Mouse (Mus musculus) CD4-positive, CD25-positive, alpha-beta regulatory T cell, adult 4 months (primary cell): ENCODE data around the gene Mrpl27. TPM values are rescaled to one million over a fixed set of nuclear protein-coding genes. Genes with fewer than 3 reads are reported as not detected.
"Not testable (repeated sequence)": the region's sequence is repeated elsewhere in the genome, so short reads cannot be mapped to it uniquely, and the experiment has no call there.

ENCODE experiments used
- ATAC-seq: one replicate; pipeline ENCODE4 v1.8.0; 2017
- polyA plus RNA-seq, 2 experiments: library from polyadenylated mRNA; unstranded; fragments of 100-300 nt; shearing (Covaris generic); gene quantifications; one replicate each; pipeline ENCODE4 v1.2.1; 2017

Mrpl27 gene
- polyA plus RNA-seq, 2 experiments from 2014 or later = 54.0 to 64.5 TPM

- no peak for ATAC-seq
Observed at GRCm38 (mm10) chr11:94674984-94675383, 21.4 kb downstream of the Mrpl27 start.

GRCm38 (mm10) chr11:94675446-94675845 lies 21.9 kb downstream of the Mrpl27 start:
- no peak for ATAC-seq

- ATAC-seq = no peak
Observed at GRCm38 (mm10) chr11:94676308-94676707, 22.7 kb downstream of the Mrpl27 start.

DNA sequence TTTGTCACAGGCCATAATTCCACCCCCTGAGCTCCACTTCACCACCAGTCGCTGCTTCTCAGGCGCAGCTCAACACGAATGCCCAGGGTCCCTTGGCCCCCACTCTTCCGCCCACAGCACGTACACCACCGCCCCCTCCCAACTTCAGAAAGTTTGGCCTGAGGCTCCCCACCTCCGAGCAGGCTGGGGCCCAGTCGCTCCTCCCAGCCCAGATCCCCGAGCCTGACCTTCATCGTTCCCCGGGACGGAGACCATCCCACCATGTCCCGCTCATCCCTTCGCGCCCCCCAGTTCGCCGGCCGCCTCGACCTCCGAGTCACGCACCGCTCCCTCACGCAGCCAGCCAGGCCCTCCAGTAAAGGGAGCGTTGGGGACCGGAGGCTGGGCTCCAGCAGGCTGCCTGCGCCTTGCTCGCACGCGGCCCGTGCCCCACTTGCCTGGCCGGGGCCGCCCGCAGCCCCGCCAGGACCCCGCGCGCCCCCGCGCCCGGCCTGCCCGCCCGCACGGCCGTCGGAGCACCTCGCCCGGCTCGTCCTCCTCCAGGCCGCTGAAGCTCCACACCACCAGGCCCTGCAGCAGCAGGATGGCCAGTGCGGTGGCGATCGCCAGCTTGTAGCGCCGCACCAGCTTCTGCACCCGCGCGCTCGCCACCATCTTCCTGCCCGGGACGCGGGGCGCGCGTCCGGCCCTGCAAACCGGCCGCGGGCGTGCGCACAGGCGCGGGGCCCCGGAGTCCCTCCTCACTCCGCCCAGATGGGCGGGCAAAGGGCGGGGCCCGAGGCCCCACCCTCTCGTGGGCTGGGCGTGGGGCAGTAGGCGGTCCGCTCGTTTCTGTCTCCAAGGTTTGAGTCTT lies 23.4 kb downstream of the Mrpl27 start, which contains the start of gene Xylt2:
Gene Xylt2, minus strand, starts transcription at position 762 of the 853 bp plus-strand sequence.
- peak; percentile 93 for ATAC-seq

DNA sequence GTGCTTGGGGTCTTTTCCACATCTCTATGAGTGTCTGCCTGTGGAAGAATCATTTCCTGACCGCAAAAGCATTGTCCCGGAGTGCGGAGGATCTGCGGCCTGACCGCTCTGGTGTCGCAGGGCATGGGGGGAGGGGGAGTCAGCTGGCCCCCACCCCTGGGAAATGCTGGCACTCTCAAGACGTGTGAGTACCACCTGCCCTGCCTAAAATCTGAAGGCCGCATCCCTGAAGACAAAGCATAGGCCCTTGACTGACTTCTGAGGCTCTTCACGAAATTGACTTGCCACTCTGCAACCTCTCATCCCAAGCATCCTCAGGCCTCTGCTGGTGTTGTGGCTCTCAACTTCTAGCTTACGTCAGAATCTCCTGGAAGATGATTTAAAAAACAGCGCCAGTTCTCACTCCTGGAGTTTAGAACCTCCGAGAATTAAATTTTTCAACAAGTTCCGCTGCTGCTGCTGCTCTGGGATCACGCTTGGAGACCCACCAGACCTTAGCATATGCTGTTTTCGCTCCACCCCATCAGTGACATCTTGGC lies 24.1 kb downstream of the Mrpl27 start:
- no peak for ATAC-seq

- no peak for ATAC-seq
Observed at GRCm38 (mm10) chr11:94680639-94681038, 27.1 kb downstream of the Mrpl27 start.

- ATAC-seq = no peak
Observed at GRCm38 (mm10) chr11:94681640-94682039, 28.1 kb downstream of the Mrpl27 start.

GRCm38 (mm10) chr11:94682427-94682826 lies 28.9 kb downstream of the Mrpl27 start:
- no peak for ATAC-seq

DNA sequence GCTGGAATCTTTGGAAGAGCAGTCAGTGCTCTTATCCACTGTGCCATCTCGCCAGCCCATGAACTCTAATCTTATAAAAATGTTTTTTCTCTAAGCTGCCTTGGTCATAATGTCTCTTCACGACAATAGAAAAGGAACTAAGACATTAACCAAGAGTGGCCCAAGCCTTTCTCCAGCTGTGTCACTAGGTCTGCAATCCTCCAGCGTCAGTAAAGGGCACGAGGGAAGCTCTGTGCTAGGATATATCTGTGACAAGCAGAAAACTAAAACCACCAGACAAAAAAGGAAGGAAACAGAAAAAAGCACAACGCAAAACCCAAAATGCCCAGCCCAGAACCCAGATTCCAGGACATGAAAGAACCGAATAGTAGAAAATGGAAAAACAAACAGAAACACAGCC lies 33.6 kb downstream of the Mrpl27 start:
- no peak for ATAC-seq

DNA sequence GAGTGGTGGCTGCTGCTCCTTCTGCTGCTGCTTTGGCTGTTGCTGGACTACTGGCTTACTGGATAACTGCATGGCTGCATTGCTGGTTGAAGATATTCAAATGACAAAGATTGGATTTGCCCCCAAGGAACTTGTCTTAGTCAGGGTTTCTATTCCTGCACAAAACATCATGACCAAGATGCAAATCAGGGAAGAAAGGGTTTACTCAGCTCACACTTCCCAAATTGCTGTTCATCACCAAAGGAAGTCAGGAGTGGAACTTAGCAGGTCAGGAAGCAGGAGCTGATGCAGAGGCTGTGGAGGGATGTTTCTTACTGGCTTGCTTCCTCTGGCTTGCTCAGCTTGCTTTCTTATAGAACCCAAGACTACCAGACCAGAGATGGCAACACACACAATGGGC lies 38.9 kb downstream of the Mrpl27 start:
- not testable (repeated sequence) for ATAC-seq

GRCm38 (mm10) chr11:94695508-94695907 lies 41.9 kb downstream of the Mrpl27 start:
- no peak for ATAC-seq

DNA sequence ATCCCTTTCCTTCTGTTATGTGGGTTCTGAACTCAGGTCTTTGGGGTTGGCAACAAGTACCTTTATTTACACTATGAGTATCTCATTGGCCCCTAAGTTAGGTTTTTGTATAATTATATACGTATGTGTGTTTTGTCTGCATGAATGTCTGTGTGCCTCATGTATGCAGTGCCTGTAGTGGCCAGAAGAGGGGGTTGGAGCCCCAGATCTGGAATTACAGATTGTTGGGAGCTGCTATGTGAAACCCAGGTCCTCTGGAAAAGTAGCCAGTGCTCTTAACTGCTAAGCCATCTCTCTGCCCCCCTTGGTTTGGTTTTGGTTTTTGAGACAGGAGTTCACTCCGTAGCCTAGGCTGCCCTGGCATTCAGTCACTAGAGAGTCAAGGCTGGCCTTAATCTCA lies 43.6 kb downstream of the Mrpl27 start:
- peak; percentile 15 for ATAC-seq

- peak; percentile 94 for ATAC-seq
Observed at GRCm38 (mm10) chr11:94697703-94698464, 44.3 kb downstream of the Mrpl27 start.

- no peak for ATAC-seq
Observed at GRCm38 (mm10) chr11:94699399-94699798, 45.8 kb downstream of the Mrpl27 start.

GRCm38 (mm10) chr11:94701401-94702215 lies 48.0 kb downstream of the Mrpl27 start:
- no peak for ATAC-seq

DNA sequence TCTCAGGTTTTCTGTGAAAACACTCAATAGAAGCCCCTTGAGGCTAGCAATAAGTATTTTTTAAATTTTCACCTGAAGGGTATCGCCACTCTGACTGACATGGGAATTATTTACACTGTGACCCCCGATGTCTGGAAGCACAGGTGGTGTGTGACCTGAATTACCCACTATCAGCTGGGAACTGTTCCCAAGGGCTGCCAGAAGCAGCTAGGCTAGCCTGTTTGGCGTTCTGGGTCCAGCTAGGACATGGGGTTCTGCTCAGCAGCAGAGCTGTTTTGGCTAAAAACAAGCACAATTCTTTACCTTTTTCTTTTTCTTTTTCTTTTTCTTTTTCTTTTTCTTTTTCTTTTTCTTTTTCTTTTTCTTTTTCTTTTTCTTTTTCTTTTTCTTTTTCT lies 48.6 kb downstream of the Mrpl27 start:
- no peak for ATAC-seq

DNA sequence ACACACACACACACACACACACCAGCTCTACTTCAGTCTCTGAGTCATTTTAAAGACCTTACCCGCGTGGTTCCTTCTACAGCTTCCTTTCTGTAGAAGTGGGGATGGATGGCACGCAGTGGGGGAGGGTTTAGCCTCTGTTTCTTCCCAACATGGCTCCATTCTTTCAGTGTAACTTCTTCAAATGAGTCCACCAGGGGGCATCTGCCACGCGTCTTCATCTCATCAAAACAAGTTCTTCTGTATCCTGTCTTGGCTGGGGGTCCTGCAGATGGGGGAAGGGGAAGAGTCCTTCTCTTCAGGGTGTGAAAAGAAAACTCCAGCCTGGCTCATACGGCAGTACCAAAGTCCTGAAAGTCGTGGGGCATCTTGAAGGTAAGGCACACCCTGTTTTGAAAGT lies 50.5 kb downstream of the Mrpl27 start:
- no peak for ATAC-seq

- ATAC-seq = no peak
Observed at GRCm38 (mm10) chr11:94704472-94704871, 50.9 kb downstream of the Mrpl27 start, which contains the start of gene Gm11541. Gm11541 (minus strand) TSS chr11:94704499.
